Mouse (Mus musculus): ENCODE measurements at regions not wholly inside any gene's neighbourhood (a gene's known extent, or its start where the extent isn't known, plus 50 kb on each side); places are given as distances from the start of the nearest gene placed in this dataset.

DNA sequence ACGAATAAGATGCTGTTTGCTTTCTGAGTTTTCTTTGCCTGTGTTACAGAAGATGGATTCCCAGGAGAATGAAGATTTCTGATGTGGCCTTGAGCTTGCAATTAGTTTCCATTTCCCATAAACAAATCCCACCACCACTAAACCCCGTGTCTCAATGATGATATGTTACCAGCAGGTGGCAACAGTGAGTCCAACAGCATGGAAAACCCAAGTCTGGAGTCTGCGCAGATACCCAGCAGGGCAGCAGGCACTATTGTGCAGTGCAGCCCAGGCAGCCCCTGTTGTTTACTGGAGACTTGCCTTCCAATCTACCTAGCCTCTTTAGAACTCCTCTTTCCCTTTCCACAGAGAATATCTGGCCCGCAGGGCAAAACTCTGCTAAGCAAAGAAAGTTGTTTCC lies 62.7 kb downstream of the Bmp2 start:
- DNase-seq (ENCODE audit: low spot score in 2 of 2) = no peak

DNA sequence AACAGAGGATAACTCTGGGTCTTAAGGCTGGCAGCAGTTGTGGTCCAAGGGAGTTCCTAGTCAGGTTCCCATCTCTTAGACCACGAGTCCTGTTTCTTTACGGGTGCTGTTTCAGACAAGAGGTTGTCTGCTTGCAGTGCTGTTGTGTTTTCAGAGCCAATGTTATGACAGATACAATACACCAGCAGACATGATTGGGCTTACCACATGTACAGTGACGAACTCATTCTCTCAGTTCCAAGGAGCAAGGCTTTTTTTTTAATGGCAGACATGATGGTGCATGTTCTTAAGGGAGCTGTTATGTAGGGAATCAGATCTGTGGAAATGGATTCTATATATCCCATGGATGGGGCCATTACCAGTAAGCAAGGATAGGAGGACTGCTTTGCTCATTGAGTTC lies 63.3 kb downstream of the Bmp2 start:
- no peak for DNase-seq (ENCODE audit: low spot score in 2 of 2)

DNA sequence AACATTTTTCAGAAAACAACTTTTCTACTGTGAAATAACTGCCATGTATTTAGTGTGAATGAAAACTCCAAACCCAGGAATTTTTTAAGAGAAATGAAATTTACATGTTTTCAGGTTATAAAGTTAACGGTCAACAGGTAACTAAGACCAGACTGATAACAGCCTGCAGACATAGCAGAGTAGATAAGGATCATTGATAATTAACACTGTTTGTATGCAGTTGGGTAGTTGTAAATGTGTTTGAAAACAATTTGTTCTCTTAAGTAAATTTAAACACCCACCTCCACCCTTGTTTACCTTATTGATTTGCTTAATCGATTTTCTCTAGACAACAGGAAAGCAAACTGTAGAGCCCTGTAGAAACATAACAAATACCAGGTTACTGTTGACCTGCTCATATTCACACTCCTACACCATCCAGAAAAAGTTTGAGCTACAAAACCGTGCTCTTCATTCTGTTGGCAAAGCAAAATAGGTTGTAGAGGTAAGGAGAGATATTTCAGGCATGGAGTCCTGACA lies 65.4 kb downstream of the Bmp2 start:
- DNase-seq (ENCODE audit: low spot score in 2 of 2) = no peak

DNA sequence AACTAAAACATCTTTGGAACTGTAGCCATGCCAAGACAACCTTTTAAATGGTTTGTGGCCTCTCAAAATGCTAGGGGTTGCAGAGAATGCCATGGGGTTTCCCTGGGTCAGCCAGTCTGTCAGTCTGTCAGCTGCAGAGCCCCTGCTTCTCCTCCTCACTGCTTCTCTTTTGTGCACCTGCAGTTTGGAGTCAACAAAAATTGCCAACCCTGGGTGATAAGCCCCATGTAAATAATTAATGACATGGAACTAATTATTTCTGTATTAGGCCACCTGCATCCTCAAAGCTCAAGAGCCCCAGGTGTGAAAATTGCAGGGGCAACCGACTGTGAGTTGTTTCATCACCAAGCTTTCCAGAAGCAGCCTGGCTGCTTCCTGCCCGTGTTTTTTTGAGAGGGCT lies 70.6 kb downstream of the Bmp2 start:
- no peak for DNase-seq (ENCODE audit: low spot score in 2 of 2)

DNA sequence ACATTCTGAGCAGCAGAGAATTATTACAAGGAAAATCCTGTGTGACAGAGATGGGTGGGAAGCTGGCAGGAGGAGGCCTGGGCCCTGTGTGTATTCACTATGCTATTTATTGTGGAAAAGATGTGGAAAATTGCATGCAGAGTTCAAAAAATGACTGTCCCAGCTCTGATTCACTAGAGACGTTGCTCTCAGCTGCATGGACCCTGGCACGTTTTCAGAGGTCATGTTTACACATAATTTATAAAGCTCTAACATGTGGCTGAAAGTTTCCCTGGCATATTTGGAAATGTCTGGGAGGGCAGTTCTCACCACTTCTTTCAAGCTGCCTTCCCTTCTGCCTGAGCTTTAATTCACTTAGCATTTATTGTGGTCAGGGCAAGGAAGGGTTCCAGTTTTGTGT lies 73.6 kb downstream of the Bmp2 start:
- no peak for DNase-seq (ENCODE audit: low spot score in 2 of 2)

DNA sequence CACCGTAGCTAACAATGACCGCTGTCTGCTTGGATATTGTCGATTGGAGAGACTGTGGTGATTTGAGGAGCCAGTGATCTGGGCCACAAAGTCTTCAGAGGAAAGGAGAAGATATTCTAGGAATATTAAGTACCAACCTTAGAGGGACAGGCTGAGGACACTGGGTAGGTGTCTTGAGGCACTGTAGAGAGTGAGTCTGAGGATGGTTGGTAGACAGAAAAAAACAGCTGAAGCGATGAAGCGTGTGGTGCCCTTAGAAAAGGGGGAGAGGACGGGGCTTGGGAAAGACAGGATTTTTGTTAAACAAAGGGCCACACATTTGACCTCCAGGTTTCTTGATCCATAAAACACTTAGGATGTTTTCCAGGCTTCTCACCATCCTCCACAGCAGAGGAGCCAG lies 76.9 kb downstream of the Bmp2 start:
- DNase-seq (ENCODE audit: low spot score in 2 of 2) = no peak

DNA sequence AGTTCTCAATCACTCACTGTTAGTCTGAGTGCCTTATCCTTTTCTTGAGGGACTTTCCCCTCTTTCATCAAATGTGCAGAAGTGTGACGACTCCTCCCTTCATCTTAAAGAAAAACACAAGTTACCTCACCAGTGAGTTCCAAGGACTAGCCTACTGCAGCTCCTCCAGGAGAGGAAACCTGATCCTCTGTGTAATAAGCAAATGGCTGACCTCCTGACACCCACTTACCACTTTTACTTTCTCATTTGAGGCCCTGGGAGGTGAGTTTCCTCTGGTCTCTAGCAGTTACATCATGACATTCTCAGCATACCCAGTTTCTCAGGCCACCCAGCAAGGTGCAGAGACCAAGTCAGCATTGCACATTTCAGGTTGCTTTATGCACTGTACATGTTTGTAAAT lies 83.5 kb downstream of the Bmp2 start:
- DNase-seq (ENCODE audit: low spot score in 2 of 2) = no peak

DNA sequence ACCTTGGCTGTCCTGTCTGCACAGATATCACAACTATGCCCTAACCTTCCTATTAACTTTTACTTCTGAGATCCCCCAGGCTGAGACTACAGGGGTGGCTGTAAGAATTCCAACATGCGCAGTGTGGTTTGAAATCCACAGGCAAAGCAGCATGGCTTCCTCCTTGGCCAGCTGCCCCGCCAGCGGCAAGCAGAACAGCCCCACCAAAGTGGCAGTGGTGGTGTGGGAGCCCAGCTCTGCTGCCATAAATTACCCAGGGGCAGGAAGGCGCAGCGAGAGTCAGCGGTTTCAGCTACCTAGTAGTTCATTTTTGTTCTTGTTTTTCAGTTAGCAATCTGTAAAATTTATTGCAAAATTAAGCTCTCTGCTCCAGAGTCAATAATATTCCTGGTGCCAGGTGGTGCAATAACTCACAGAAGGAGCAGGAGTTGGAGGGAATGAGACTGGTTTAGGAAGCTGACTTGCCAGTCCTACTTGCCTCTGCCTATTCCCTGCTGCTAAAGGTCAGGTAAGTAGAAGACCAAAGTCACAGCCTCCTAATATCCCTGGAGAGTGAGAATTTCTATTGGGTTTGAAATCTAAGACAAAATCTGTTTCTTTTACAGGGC lies 98.0 kb downstream of the Bmp2 start:
- no peak for DNase-seq (ENCODE audit: low spot score in 2 of 2)

DNA sequence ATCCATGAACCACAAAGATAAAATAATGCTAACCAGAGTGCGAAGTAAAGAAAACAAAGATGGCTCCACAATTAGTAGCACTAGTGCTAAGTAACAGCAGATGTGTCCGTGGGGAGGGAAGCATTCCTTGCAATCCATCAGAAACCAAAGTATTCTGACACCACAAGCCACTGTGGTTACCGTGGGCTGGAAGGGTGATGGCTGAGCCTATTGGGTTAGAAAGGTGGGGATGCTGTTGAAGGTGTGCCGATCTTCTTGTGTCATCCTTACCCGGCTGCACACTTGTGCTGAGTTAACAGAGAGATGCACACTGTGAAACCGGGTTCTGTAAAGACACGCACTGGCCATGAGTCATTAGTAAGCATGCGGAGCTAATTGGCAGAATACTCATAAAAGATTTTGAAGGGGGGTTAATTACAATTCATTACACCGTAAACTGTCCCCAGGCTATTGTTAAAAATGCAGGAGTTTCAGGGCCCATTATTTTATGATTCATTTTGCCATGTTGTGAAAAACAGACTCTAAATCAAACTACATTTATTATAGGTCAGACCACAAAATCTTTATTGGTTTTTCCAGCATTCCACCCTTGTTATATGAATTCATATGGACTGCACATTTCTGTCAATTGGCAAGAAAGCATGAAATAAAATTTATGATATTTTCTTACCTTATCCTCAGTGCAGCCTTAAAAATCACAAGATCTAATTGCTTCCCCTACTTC lies 114.5 kb downstream of the Bmp2 start:
- no peak for DNase-seq (ENCODE audit: low spot score in 2 of 2)

DNA sequence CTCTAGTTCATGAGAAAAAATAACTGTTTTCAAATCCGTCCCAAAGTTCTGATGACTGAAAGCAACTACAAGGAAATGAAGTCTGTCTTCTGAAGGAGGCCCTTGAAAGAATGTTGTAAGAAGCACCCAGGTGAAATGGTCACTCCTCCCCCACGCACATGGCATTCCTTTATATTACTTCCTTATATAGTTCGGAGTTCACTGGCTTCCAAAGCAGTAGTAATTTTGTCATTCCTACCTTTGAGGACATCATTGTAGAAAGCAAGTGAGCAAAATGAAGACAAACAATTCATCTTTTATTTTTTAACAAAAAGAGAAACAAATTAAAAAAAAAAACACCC lies 115.1 kb downstream of the Bmp2 start:
- DNase-seq (ENCODE audit: low spot score in 2 of 2) = no peak

DNA sequence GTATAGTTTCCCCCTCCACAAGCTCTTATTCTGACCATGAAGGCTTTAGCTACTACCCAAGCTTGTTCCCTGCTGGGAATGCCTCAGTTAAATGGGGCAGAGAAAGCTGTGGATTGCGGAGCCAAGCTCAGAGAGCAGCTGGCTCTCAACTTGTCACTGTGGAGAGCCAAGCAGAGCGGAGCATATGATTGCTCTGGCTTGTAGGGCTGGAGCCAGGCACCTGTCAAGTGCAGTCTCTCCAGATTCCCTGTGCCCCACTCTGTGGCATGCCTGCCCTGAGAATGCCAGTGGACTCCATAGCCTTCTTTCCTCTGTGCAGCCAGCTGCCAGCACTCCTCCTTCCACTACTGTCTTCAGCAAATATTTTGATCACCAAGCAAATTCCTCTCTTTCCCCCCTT lies 117.9 kb downstream of the Bmp2 start:
- DNase-seq (ENCODE audit: low spot score in 2 of 2) = no peak

DNA sequence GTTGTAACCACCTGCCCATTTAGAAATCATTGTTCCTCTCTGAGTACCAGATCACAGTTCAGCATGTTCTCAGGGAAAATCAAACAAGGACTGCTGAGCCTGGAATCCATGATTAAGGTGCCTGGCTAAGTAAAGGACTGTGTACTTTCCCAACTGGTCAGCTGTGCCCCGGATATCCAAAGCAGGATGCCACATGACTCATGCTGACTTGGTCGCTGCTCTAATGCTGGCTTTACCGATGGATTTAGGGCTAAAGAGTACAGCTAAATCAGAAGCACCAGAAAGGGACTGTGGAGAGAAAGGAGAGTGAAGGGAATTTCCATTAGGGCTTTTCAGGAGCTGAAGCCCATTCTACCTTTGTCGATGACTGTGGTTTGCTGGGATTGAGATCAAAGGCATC lies 119.6 kb downstream of the Bmp2 start:
- DNase-seq (ENCODE audit: low spot score in 2 of 2) = no peak

DNA sequence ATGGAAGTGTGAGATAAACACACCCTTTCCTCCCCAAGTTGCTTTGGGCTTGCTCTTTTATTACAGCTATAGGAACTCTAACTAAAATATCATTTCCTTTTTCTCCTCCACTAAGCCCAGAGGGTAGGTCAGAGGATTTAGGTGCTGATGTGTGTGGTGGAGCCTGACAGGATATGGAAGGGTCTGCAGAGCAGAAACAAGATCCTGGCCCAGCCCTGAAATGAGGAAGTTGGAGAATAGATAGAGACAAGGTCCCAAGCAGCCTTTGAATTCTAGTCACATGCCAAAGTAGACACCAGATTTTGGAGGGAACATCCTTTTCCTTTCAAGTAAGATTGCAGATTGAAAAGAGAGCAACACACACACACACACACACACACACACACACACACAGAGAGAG lies 132.4 kb downstream of the Bmp2 start:
- DNase-seq (ENCODE audit: low spot score in 2 of 2) = no peak

DNA sequence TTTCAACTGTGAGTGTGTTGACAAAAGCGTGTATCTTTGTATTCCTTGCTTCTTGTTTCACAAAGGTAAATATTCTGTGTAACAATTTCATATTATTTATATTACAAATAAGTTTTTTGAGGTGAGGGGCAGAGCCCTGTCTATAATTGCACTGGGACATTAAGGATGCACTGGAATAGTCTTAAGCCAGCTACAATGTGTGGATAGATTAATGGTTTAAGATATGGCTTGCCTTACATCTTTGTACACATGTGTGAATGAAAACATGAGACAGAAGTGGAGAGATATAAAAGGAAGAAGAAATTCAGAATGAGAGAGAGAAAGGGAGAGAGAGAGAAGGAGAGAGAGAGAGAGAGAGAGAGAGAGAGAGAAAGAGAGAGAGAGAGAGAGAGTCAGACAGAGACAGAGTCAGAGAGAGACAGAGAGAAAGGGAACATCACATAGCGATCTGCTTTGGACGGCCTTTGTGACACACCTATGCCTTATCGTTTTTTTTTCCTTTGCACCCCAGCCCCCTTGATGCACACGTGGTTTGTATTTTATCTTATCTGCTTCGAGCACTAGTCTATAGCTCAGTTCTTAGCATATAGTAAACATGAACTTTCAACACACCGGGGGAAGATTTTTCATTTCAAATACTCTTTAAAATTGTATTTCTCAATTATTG lies 136.3 kb downstream of the Bmp2 start:
- DNase-seq (ENCODE audit: low spot score in 2 of 2) = no peak

DNA sequence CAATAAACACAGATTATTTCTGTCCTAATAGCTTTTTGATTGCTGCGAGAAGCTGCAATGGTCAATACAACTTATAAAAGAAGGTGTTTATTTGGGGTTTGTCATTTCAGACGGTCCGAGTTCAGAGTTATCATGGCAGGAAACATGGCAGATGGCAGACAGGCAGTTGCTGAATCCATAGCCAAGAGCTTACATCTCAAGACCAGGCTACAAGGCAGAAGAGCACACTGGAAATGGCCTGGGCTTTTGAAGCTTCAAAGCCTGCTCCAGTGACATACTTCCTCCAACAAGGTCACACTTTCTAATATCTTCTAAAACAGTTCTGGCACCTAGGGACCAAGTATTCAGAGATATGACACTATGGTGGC lies 136.8 kb downstream of the Bmp2 start:
- no peak for DNase-seq (ENCODE audit: low spot score in 2 of 2)

DNA sequence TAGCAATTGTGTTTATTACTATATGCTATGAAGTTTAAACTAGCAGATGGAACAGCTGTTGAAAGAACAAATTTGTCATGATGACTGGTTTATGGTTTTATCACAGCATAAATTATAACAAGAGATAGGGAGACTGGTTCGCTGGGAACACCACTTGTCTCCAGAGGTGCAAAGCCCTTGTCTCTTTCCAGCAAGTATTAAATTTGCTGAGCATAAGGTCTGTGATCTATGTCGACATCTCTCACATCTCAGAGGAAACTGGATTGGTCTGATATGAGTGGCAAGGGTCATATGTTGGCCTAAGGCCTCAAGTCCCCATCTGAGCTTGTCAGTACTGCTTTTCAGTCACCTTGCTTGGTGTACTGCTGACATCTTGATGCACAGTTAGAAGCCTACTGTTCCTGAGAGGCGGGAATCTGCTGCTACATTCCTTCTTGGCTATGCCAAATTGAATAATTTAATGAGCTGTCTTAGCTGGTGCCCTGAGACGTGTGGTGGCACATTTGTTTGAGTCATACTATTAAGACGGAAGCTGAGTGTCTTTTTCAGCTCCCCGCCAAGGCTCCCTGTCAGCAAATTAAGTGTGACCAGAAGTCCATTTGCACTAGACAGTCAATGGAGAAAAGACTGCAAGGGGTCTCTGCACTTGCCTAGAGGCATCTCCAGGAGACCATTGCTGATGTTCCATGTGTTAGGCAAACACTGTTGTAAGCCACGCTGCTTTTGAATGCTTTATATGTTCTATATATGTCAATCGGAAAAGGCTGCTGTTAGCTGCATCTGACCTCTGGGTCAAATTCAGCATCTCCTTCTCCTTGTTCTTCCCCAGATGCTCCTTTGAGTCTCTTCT lies 157.0 kb downstream of the Bmp2 start:
- no peak for DNase-seq (ENCODE audit: low spot score in 2 of 2)

DNA sequence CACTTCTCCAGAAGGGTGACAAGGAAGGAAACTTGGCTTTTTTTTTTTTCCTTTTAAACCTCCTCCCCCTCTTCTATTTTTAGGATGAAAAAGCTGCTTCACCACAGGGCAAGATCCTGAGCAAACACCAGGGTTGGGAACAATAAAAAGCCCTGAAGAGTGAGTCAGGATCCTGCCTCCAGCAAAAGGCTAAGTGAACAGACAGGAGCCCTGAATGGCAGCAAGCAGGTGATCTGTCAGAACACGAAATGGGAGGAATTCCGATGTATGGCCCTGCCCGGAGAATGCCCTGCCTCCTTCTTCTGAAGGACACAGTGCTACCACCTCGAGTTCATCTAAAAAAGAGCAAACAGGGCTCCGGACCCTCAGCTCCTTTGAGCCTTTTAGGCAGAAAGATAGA lies 164.3 kb downstream of the Bmp2 start:
- DNase-seq (ENCODE audit: low spot score in 2 of 2) = no peak

DNA sequence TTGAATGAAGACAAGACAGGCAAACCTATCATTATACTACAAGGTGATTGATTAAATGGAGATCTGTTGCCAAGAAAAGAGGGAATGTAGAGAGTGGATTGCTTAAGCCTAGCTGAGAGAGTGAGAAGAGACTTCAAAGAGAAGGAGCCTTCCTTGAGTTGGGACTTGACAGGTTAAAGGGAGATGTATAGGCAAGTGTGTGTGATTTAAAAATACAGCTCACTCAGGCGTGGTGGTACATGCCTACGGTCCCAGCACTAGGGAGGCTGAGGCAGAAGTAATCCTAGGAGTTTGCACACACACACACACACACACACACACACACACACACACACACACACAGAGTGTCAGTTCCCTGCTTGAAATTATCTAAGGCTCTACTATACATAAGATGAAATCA lies 165.1 kb downstream of the Bmp2 start:
- DNase-seq (ENCODE audit: low spot score in 2 of 2) = no peak

DNA sequence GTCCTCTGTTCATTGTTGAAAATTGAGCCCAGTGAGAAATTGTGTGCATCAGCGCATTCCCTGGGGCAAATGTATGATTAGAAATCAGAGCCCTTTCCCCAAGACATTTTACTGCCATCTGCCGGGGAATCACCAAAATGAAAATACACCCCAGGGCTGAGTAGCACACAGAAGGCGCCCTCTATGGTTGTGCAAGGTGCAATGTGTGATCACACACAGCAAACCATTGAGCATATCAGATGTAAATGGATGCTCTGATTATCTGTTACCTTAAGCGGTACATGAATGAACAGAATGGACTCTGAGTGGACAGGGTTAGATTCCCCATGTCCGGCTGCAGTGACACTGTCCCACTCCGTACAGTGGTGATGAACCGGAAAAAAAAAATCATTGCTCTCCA lies 172.4 kb downstream of the Bmp2 start:
- peak in 1 of 2 experiments; percentile 12 for DNase-seq (ENCODE audit: low spot score in 2 of 2)

DNA sequence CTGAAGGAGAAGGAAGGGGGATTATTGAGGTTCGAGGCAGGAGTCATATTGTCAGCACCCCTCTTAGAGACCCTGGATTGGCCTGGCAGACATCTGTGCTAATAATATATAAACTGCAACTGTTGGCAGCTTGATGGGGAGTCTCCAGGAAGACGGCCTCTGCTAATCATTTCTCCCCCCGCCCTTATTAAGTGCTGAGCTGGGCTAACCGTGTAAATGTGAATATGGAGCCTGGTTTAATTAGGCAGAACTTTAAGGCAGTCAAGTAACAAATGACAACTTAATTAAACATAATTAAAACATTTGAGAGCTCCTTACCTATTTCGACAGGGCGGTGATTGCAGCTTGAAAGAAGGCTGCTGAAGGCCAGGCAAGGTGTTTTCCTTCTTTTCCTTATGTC lies 172.8 kb downstream of the Bmp2 start:
- no peak for DNase-seq (ENCODE audit: low spot score in 2 of 2)

DNA sequence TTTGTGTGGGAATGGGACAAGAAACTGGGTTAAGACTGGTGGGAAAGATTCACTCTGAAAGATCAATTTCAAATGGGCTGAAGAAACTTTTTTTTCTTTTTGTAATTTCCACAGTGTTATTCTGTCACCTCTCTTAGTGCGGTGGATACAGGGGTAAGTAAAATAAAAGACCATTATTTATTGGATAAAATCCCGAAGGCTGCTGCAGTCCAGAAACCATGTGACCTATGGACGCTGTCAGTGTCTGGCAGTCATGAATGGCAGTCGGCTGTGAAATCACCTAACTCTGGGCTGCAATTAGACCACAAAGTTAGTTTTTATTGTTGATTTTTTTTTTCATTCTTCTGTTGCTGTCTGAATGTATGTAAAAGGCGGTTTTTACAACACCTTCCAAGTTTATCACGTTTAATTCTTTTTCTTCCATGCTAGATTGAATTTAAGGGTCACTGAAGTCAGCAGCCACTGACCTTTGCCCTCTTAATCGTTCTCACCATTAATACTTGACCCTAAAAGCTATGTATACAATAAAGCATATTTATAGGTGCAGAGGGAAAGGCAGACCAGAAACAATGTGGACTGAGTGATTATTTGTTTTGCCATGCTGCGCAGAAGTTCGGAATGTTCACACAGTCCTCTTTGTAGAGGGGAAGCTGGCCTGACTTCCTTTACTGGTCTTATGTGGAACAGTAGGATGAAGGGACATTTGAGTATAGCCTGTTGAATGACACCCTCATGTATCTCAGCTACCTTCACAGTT lies 182.7 kb downstream of the Bmp2 start:
- no peak for DNase-seq (ENCODE audit: low spot score in 2 of 2)

Measured in frontal cortex, postnatal 25 days (tissue).